Mouse (Mus musculus) heart, postnatal 0 days (tissue): ENCODE measurements around the gene Cldn19.
A peak's percentile ranks its signal among the peaks of the same experiment; 100 is the strongest.

ENCODE experiments used
- CTCF ChIP-seq: IDR thresholded peaks from 2 replicates; pipeline ENCODE4 v1.5.1; 2016; ENCODE audit warnings: antibody characterized with exemption, control low read depth, low read depth
- EP300 ChIP-seq: IDR thresholded peaks from 2 replicates; pipeline ENCODE4 v1.6.1; 2016; ENCODE audit warnings: antibody characterized with exemption, low read depth

DNA sequence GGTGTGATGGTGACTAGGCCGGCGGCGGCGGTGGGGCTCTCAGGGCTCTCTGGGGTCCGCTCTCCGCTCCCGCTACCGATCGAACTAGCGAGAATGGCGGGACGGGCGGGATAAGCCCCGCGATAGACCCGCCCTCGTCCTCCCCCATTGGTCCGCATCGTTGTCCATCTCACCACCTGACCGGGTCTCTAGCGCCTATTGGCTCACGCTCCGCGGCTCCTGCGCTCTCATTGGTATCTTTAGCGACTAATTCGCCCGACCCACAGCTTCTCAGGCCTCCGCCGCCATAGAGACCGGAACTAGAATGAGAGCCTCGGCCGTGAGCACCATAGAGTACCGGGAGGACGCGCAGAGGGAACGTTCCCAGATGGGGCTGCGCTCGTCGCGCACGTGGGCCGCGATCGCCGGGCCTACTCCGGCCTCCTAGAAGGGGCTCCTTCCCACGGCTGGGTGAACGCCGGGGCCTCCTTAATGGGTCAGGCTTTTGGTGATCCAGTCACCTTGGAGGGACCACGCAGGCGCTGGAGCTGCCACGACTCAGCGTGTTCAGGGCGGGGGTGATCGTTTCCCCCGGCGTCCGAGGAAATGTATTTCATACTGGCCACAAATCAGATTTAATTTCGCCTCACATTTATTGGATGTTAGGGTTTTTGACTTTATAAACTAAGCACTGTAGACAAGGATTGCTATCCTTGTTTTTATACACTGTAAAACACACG lies 39.4 kb downstream of the Cldn19 start, which contains the start of gene Ybx1:
- TF ChIP-seq CTCF (no peak), EP300 (peak; percentile 83; the same call in 1 of the 2 replicates)
